Mouse (Mus musculus): ENCODE measurements around the gene Rnf167. TPM values are rescaled to one million over a fixed set of nuclear protein-coding genes. Genes with fewer than 3 reads are reported as not detected.

The Rnf167 gene
- total RNA-seq, 2 experiments from 2014 or later, result 52.1 to 52.3 TPM

DNA sequence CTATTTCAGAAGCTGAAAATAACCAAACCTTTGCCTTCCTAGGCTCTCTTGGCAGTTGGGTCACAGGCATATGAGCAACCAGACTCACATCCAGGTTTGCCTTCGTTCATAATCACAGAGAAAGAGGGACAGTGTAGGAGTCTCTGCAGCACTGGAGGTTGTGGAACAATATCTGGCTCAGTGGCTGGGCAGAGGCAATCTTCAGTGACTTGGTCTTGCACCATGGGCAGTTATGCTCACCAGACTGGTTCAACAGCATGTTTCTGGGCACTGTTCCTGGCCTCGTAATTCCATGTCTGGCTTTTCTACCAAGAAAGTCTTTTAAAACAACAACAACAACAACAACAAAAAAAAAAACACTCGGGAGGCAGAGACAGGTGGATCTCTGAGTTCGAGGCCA, 11.4 kb upstream of the Rnf167 start:
- intact Hi-C loops (cut with DNase I), result no loop called here
- DNase-seq, result no peak

DNA sequence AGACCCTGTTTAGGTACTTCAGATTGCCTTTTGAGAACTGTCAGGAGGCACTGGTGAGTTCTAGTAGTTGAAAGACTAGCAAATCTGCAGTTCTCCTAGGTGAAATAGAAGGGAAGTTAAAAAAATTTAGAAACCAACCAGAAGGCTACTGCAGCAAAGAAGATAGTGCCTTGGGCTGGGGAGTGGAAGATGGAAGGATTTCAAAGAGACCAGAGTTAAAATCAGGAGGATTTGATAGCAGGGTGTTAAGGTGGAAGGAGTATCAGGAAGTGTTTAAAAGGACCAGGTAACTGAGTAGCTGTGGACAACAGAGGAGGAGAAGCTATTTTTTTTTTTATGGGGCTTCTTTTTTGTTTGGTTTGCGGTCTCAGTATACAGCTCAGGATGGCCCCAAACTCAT, 9.3 kb upstream of the Rnf167 start:
- intact Hi-C loops (cut with DNase I), result no loop called here
- no peak for DNase-seq

DNA sequence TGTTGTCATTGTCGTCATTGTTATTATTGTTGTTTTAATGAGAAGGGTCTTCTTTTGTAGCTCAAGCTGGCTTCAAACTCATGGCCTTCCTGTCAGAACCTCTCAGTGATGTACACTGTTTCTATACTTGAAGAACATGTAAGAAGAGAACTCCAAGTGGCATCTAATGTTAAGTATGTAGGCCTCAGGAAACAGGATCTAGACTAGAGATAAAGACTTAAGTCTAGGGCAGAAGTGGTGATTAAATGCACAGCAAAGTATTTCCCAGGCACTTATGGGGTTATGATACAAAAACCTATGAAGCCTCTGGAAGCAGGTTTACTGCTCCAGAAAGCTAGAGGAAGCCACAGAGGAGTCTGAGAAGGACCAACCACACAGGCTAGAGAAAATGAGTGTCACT, 8.7 kb upstream of the Rnf167 start:
- DNase-seq, result no peak
- intact Hi-C loops (cut with DNase I), result no loop called here

DNA sequence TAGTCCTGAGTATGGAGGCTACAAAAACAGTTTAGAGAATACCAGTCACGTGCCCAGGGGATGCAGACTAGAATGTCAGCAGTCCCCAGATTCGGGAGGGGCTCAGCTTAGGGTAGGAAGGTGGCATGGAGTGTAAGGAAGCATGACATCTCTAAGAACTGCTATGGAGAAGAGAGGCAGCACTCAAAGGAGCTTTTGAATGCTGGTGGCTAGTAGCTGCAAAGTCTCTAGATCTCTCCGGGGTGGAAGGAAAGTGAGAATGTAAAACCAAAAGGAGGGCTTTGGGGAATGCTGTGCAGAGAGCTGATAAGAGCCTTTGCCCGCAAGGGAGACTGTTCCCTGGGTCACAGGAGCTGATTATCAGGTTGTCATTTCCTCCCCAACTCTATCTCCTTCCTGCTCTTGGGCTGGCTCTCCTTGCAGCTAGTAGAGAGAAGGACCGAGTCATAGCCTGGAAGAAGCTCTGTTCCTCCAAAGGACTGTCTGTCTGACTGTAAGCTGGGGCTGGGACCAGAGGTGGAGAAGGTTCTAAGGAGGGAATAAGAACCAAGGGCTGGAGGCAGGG, 8.2 kb upstream of the Rnf167 start, which contains the start of gene Gp1ba:
TSS of gene Gp1ba (plus strand) at position 409 of the 565 bp plus-strand sequence.
- intact Hi-C loops (cut with DNase I), result no loop called here

DNA sequence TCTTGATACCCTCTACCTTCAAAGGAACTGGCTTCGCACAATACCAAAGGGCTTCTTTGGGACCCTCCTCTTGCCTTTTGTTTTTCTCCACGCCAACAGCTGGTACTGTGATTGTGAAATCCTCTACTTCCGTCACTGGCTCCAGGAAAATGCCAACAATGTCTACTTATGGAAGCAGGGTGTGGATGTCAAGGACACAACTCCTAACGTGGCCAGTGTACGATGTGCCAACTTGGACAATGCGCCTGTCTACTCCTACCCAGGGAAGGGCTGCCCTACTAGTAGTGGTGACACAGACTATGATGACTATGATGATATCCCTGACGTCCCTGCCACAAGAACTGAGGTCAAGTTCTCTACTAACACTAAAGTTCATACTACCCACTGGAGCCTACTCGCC, 7.1 kb upstream of the Rnf167 start:
- no peak for DNase-seq
- intact Hi-C loops (cut with DNase I), result no loop called here

More for the DNA sequence above, 8.2 kb upstream of the Rnf167 start, which contains the start of gene Gp1ba:
- DNase-seq, result no peak

DNA sequence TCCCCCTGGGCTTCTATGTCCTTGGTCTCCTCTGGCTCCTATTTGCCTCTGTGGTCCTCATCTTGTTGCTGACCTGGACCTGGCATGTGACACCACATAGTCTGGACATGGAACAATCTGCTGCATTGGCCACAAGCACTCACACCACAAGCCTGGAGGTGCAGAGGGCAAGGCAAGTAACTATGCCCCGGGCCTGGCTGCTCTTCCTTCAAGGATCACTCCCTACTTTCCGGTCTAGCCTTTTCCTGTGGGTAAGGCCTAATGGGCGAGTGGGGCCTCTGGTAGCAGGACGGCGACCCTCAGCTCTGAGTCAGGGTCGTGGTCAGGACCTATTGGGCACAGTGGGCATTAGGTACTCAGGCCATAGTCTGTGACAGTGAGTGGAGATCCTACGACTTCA, 5.8 kb upstream of the Rnf167 start:
- intact Hi-C loops (cut with DNase I), result no loop called here

DNA sequence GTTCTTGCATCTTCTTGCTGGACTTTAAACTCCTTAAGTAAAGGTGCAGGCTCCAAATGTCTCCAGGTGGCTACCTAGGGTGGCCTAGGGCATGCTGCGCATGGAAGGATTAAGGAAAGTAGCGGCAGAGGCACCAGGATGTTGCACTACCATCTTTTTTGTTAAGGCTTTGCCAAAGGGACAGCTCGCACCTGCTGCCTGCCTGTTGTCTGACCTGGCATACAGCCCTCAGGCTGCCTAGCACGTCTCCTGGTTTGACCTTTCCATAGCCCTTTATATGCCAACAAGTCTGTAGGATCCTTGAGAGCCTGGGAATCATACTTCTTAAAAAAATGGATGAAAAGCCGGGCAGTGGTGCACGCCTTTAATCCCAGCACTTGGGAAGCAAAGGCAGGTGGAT, 4.0 kb upstream of the Rnf167 start:
- no peak for DNase-seq
- intact Hi-C loops (cut with DNase I), result no loop called here

More for the DNA sequence above, 5.8 kb upstream of the Rnf167 start:
- no peak for DNase-seq

DNA sequence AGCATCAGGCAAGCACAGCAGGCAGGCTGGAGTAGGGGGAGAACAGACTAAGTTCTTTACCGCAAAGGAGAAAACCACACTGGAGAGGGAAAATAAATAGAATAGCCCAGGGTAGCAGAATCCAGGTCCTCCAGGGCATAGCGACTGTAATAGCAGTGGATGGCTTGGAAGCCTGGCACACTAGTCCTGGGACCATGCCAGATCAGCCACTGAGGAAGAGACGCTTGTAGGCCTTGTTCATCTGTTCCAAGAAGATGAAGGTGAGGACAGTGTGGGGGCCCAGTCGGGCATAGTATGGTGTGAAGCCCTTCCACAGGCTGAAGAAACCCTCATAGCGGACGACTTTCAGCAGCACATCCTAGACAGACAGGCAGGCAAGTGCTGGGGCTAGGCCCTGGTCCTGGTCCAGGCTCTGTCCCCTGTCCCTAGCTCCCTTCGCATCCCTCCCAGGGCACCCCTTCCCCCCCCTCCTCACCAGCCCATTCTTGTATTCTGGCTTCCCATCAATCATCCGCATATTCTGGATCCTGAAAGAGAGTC, 2.4 kb upstream of the Rnf167 start:
- intact Hi-C loops (cut with DNase I), result no loop called here
- DNase-seq, result no peak

DNA sequence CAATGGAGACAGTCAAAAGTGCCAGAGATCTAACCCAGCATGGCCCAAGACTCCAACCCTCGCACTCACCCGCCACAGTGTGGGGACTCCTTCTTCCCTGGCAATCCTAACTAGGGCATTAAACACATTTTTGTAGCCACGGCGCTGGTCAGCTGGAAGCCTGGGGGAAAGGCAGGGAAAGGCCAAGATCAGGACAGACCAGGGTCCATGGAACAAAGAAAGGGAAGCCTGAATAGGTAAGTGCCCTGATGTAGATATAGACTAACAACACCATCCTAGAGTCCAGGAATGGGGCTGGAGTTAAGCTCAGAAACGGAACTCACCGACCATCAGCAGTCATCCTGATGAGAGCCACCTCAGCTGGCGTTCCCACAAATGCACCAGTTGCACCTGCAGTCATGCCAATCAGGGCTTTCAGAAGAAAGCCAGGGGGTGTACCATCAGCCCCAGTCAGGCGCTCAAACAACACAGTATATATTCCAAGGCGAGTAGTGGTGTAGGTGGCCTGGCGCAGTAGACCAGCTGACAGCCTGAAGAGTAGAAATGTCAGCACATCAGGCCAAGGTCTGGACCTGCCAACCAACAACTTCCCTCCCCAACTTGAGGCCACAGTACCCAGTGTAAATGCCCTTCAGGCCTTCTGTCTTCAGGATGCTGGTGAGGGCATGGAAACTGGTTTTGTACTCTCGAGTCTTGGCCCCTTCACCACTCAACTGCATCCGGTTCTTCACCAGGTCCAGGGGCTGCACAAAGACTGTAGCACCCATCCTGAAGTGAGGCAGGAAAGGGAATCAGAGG, 1.4 kb upstream of the Rnf167 start:
- DNase-seq, result no peak
- intact Hi-C loops (cut with DNase I), result no loop called here

DNA sequence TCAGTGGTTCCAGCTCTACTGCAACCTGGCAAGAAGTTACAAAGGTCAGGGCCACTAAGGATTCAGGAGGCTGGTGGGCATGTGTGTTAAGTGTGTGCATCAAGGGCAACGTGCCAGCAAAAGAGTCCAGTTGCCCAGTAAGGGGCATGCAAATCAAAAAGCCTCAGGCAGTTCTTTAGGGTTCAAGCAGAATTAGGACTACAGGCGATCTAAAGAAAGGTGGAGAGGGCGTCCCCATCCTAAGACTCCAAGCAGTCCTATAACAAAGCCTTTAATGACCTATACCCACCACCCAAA, 828 bp upstream of the Rnf167 start:
- intact Hi-C loops (cut with DNase I), result no loop called here
- DNase-seq, result no peak

DNA sequence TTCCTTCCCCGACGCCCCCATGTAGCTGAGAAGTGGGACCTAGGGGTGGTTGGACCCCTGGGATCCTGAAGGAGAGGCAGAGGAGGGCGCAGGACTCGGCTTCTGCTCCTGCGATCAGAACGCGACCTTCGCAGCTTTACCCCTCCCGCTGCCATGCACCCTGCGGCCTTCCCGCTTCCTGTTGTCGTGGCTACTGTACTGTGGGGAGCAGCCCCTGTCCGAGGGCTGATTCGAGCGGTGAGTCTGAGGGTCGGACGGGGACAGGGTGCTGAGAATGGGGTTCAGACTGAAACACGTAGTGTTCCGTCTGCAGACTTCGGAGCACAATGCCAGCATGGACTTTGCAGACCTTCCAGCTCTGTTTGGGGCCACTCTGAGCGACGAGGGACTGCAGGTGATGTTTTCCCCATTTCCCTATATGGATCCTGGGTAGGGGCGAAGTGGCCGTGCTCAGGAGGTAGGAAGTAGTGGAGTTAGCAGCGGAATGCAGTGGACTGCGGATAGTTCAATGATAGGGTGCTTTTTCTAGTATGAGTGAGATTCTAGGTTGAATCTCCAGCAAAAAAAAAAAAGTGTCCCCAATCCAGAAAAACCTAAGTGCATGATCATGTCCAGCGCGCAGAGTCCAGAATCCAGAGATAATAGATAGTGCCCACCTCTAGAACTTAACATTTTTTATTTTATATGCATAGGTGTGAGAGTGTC, 833 bp downstream of the Rnf167 start:
- intact Hi-C loops (cut with DNase I), result no loop called here
- DNase-seq, result peak; percentile 31

DNA sequence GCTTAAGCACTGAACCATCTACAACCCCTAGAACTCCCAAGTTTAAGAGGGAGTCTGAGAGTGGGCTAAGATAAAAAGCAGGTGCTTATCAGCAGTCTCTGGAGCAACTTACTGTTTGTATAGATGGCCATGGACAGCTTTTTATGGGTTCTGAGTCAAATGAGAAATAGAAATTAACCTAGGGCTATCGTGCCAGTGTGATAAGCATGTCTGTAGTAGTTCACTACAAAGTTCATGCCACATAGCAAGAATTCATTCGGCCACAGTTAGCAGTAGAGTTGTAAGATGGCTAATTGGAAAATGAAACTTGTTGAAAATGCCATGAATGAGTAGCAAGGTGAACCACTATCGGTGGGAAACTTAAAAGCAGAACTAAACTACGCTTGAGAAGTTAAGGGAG, 1.5 kb downstream of the Rnf167 start:
- DNase-seq, result no peak
- intact Hi-C loops (cut with DNase I), result no loop called here

DNA sequence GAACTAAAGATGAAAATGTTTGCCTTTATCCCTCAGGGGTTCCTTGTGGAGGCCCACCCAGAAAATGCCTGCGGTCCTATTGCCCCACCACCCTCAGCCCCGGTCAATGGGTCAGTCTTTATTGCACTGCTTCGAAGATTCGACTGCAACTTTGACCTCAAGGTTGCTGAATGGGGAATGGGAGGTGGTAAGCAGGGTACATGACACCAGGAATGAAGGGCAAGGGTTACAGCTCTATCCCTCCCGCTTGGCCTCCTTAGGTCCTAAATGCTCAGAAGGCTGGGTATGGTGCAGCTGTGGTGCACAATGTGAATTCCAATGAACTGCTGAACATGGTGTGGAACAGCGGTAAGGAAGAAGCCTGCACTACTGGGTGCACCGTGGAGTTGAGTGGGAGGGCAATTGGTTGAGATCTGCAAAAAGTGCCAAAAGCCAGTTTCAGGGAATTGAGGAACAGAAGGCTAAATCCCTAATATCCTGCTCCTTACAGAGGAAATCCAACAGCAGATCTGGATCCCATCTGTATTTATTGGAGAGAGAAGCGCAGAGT, 2.2 kb downstream of the Rnf167 start:
- no peak for DNase-seq

DNA sequence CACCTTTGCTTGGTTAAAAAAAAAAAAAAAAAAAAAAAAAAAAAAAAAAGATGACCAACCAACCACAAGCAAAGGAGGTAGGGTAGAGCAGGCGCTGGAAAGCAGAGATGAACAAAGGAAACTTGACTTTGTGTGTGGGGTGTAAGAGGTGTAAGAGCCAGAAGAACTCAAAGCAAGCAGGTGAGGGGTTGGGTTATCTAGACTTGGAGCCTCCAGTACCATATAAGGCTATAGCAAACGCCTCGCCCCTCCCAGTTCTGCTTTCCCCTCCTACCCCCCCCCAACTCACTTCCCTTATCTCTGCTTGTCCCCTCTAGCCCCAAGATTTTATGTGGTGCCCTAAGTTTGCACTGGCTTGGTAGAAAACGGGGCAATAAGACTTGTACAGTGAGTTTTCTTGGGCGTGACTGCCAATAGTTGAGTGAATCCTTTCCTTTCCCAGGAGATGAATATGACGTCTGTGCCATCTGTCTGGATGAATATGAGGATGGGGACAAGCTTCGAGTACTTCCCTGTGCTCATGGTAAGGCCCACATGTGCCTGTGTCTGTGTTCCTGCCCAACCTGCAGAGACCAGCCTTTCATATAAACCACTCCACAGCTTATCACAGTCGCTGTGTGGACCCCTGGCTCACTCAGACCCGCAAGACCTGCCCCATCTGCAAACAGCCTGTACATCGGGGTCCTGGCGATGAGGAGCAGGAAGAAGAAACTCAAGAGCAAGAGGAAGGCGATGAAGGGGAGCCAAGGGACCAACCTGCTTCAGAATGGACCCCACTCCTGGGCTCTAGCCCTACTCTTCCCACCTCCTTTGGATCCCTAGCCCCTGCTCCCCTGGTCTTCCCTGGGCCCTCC, 3.5 kb downstream of the Rnf167 start:
- intact Hi-C loops (cut with DNase I), result no loop called here
- no peak for DNase-seq

More for the DNA sequence above, 2.2 kb downstream of the Rnf167 start:
- intact Hi-C loops (cut with DNase I), result no loop called here

DNA sequence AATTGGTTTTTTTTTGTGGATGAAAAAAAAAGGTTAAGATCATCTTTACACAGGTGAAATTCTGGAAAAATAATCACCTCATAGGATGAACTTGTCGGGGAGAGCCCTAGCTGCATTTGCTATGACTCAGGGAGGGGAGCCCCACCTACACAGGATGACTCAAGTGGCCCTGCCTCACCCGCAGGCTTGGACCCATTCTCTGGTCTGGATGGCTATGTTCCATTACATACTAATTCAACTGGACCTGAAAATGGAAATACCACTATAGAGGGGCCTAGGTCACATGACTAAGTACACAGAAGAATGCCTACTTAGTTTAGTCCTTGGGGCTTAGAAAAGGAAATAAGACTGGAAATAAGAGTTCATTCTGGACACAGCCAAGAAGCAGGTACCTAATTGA, 4.4 kb downstream of the Rnf167 start:
- intact Hi-C loops (cut with DNase I), result no loop called here
- no peak for DNase-seq

DNA sequence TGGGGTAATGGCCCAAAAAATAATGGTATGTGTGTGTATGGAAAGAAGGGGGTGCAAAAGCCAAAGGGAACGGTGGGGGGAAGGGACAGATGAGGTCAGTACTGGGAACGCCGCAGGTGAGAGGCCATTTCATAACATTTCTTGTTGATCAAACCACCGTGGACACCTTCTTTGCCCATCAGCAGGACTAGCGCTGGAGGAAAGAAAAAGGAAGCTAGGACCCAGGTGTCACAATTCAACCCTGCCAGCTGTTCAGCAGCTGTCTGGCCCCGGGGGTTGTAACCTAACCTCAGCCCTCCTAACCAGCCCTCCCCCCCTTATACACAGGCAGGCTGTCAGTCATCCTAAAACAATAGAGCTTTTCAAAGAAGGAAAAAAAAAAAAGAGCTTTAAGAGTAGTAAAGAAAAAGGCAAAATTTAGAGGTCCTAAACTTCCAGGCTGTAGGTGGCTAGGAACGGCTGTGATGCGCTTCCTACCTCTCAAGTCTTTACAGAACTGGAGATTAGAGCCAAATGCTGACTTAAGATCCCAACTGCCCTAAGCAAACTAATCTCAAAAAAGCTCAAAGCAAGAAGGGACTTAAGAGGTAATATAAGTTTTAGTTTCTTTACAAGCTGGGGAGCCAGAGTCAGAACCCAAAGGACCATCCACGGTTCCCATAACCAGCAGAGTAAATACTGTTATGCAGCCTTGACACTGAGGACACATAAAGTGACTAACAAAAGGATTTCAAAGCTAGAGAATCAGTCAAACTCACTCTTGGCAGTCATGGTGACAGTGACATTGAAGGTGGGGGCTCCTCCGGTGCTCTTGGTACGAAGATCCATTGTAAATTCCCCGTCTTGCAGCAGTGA, 5.2 kb downstream of the Rnf167 start:
- DNase-seq, result no peak
- intact Hi-C loops (cut with DNase I), result no loop called here

DNA sequence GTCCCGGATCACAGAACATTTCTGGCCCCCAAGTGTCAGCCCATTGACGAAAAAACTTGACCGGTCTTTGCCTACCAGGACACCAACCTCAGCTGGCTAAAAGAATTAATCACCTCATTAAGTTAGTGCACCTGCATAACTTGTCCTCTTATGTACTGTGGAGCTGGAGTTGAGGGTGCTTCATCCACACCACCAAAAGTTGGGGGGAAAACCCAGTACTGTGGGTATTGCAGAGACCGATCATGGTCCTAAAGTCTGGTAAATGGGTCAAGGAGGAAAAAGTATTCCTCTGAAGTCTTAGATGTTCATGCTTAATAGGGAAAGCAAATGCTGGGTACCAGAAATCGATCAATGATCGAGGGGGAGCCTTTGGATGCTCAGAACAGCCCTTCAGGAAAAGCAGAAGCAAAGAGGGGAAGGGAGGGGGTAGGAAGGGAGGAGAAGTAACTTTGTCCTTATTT, 5.9 kb downstream of the Rnf167 start:
- intact Hi-C loops (cut with DNase I), result no loop called here
- DNase-seq, result no peak

DNA sequence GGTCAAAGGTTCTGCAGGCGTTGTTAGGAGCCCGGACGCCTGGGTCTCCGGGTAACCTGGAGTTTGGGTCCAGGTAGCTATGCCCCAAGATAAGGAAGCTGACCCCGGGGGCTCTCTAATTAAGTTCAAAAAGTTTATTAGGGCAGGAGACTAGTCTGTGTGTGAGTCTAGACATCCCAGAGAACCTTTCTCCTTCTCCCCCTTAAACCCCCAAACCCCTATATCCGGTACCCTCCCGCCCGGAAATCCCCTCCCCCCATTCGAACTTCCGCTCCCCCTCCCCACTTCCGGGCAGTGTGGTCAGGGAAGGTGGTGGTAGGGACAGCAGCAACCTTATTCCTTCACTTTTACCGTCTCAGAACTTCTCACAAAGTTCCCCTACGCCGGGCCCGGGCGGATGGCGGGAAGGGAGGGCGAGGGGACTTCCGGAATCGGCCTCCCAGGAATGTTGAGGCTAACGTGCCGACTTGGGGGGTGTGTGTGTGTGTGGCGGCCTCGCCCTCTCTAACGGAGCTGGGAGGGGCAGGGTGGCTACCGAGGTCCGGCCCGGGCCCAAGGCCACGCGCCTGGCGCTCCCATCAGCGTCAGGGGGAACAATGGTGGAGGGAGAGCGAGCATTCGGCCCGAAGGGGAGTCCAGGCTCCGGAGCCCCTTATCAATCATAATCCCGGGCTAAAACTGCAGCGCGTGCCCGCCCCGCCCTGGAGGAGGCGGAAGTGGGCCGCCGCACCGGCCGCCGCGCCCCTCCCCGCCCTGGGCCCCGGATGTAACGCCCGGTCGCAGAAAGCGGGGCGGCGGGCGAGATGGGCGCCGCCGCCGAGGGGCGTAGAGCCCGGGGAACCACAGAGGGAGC, 6.5 kb downstream of the Rnf167 start:
- peak; percentile 71 for DNase-seq
- intact Hi-C loops (cut with DNase I), result no loop called here
